Mouse (Mus musculus) forebrain, embryonic 13.5 days (tissue): ENCODE results near the gene Ucp2. TPM values are rescaled to one million over a fixed set of nuclear protein-coding genes. Genes with fewer than 3 reads are reported as not detected.

Experiments
- ATAC-seq: fragments of 200-750 bp; cut with Nextera tagmentation; 2 replicates; pipeline ENCODE4 v1.8.0; 2017
- H3K27ac ChIP-seq: fragments of 300-500 bp; sonication (generic); 2 replicates; pipeline ENCODE4 v1.5.1; 2015; ENCODE audit warnings: inconsistent platforms, mild to moderate bottlenecking, moderate library complexity
- H3K27me3 ChIP-seq: fragments of 300-500 bp; sonication (generic); 2 replicates; pipeline ENCODE4 v1.6.1; 2015; ENCODE audit warnings: mild to moderate bottlenecking, inconsistent platforms
- H3K36me3 ChIP-seq: fragments of 300-500 bp; sonication (generic); 2 replicates; pipeline ENCODE4 v1.6.1; 2015; ENCODE audit warnings: mild to moderate bottlenecking, inconsistent platforms; ENCODE audit not compliant: poor library complexity, severe bottlenecking
- H3K4me1 ChIP-seq: fragments of 300-500 bp; sonication (generic); 2 replicates; pipeline ENCODE4 v1.6.1; 2015; ENCODE audit warnings: inconsistent platforms
- H3K4me2 ChIP-seq: fragments of 300-500 bp; sonication (generic); 2 replicates; pipeline ENCODE4 v1.6.1; 2015; ENCODE audit warnings: inconsistent platforms, mild to moderate bottlenecking, moderate library complexity
- H3K4me3 ChIP-seq: fragments of 300-500 bp; sonication (generic); 2 replicates; pipeline ENCODE4 v1.5.1; 2015; ENCODE audit warnings: mild to moderate bottlenecking, inconsistent platforms
- H3K9ac ChIP-seq: fragments of 300-500 bp; sonication (generic); 2 replicates; pipeline ENCODE4 v1.6.1; 2015; ENCODE audit warnings: mild to moderate bottlenecking, inconsistent platforms
- H3K9me3 ChIP-seq: fragments of 300-500 bp; sonication (generic); replicated peaks from 2 replicates; pipeline ENCODE4 v1.6.1; 2016; ENCODE audit warnings: inconsistent platforms
- WGBS: fragments of 180-500 bp; shearing (Covaris S2); methylation state at CpG from one replicate; pipeline ENCODE4 v1.1.7; 2015; 5-methylcytosine and 5-hydroxymethylcytosine counted together
- polyA plus RNA-seq: library from polyadenylated mRNA; unstranded; fragments of >200 nt; fragmentation: Nextera tagmentation; extraction: Ambion mirVana; gene quantifications from 2 replicates; pipeline ENCODE4 v1.2.1, GENCODE M21; 2015

The Ucp2 gene
- polyA plus RNA-seq, 1 experiment from 2014 or later, result 43.9 TPM

DNA sequence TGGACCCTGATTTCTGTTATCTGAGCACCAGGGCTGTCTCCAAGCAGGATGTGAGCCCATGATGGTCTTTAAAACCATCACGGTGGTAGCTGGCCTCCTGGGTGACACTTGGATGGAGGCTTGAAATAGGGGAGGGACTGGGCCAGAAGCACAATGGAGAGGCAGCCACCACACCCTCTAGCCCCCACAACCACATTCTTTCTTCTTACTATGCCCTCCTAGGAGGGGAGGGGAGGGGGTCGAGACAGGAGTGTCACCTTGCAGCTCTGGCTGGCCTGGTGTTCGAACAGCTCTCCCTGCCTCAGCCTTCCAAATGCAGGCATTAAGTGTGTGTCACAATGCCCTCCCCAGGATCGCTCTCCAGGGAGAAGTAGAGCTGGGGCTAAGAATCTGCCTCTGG is 4.3 kb downstream of the Ucp2 start:
- Histone ChIP-seq H3K4me3 (no peak overlapping the region), H3K9me3 (no peaks in the 10 kb centered on the region), H3K4me1 (peaks cover 33% of the 10 kb centered on the region), H3K27me3 (peaks cover 6% of the 10 kb centered on the region; the same call in 1 of the 2 replicates), H3K27ac (no peak overlapping the region), H3K9ac (no peak overlapping the region), H3K4me2 (no peak overlapping the region), H3K36me3 (peaks cover 4% of the 10 kb centered on the region; the same call in 1 of the 2 replicates)
- WGBS, result 94% methylated on average over 4 of the region's 4 CpGs
- ATAC-seq, result no peak

DNA sequence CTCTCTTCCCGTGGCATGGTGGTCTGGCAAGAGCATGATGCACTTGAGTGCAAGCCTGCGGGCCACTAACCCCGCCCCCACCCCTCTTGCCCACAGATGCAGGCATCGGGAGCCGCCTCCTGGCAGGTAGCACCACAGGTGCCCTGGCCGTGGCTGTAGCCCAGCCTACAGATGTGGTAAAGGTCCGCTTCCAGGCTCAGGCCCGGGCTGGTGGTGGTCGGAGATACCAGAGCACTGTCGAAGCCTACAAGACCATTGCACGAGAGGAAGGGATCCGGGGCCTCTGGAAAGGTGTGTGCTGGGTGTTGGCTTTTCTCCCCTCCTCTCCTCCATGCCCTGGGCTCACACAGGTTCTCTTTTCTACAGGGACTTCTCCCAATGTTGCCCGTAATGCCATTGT is 4.8 kb downstream of the Ucp2 start:
- peaks cover 4% of the 10 kb centered on the region; the same call in 1 of the 2 replicates for H3K36me3 ChIP-seq
- H3K27ac ChIP-seq, result no peak overlapping the region
- peaks cover 27% of the 10 kb centered on the region for H3K4me1 ChIP-seq
- no peak overlapping the region for H3K4me3 ChIP-seq
- no peak overlapping the region for H3K9ac ChIP-seq
- no peaks in the 10 kb centered on the region for H3K9me3 ChIP-seq
- H3K4me2 ChIP-seq, result no peak overlapping the region
- no peak for ATAC-seq
- WGBS, result 93% methylated on average over 13 of the region's 13 CpGs
- H3K27me3 ChIP-seq, result 0 out of 2 replicates have a peak, but pooled peaks cover under 1% of the 10 kb centered on the region

GRCm38 (mm10) chr7:100499465-100499864 is 6.3 kb downstream of the Ucp2 start:
- Histone ChIP-seq H3K4me3 (no peak overlapping the region), H3K27me3 (no peaks in the 10 kb centered on the region)

DNA sequence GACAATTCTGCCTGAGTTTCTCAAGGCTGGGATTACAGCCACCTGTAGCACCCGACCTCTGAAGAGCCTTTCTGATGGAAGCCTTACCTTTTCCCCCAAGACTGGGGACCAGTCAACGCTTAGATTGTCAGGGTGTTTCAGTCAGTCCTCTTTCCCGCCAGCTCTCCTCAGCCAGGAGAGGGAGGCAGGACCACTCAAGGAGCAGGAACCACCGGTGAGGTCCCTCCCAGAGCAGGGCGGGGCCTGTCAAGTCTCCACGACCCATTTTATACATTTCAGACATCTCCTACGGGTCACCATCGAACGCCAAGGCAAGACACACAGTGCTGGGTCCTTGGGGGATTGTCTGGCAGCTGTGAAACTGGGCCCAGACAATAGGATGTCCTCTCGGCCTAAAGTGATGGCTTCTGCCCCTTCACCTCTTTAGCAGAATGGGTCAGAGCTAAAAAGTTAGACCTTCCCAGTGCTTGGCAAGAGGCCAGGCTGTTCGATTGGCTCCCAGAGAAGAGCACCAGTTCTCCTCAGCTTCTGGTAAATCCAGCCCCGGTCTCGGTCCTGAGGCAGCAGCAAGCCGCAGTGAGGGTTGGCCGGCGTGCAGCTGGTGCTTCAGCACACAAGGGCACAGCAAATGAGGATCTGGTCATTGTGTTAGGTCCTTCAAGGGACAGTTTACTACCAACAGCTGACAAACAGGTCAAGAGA is 7.3 kb downstream of the Ucp2 start:
- peaks cover 9% of the 10 kb centered on the region for H3K4me1 ChIP-seq
- peaks cover 4% of the 10 kb centered on the region; the same call in 1 of the 2 replicates for H3K36me3 ChIP-seq
- no peaks in the 10 kb centered on the region for H3K9me3 ChIP-seq
- ATAC-seq, result no peak
- no peaks in the 10 kb centered on the region for H3K27me3 ChIP-seq
- 75% methylated on average over 16 of the region's 16 CpGs for WGBS
- no peak overlapping the region for H3K9ac ChIP-seq
- no peak overlapping the region for H3K4me2 ChIP-seq
- H3K4me3 ChIP-seq, result no peak overlapping the region
- H3K27ac ChIP-seq, result no peak overlapping the region

More at GRCm38 (mm10) chr7:100499465-100499864, 6.3 kb downstream of the Ucp2 start:
- H3K4me2 ChIP-seq, result no peak overlapping the region
- H3K9ac ChIP-seq, result no peak overlapping the region
- peaks cover 12% of the 10 kb centered on the region for H3K4me1 ChIP-seq
- no peak overlapping the region for H3K27ac ChIP-seq
- H3K9me3 ChIP-seq, result no peaks in the 10 kb centered on the region
- ATAC-seq, result no peak
- peaks cover 4% of the 10 kb centered on the region; the same call in 1 of the 2 replicates for H3K36me3 ChIP-seq

- ATAC-seq, result no peak
- H3K4me2 ChIP-seq, result no peak overlapping the region
- H3K27me3 ChIP-seq, result no peaks in the 10 kb centered on the region
- 76% methylated on average over 6 of the region's 6 CpGs for WGBS
- no peak overlapping the region for H3K9ac ChIP-seq
- 0 out of 2 replicates have a peak, but pooled peaks cover under 1% of the 10 kb centered on the region for H3K4me1 ChIP-seq
- H3K9me3 ChIP-seq, result no peaks in the 10 kb centered on the region
- no peak overlapping the region for H3K27ac ChIP-seq
- no peak overlapping the region for H3K4me3 ChIP-seq
- H3K36me3 ChIP-seq, result peaks cover 4% of the 10 kb centered on the region; the same call in 1 of the 2 replicates
Observed at GRCm38 (mm10) chr7:100501027-100501843, 8.1 kb downstream of the Ucp2 start.

GRCm38 (mm10) chr7:100501844-100502373 is 8.8 kb downstream of the Ucp2 start:
- H3K4me3 ChIP-seq, result no peak overlapping the region
- no peaks in the 10 kb centered on the region for H3K9me3 ChIP-seq
- H3K4me1 ChIP-seq, result no peaks in the 10 kb centered on the region
- peaks cover 4% of the 10 kb centered on the region; the same call in 1 of the 2 replicates for H3K36me3 ChIP-seq
- no peaks in the 10 kb centered on the region for H3K27me3 ChIP-seq
- 55% methylated on average over 2 of the region's 2 CpGs for WGBS
- H3K4me2 ChIP-seq, result no peak overlapping the region
- no peak overlapping the region for H3K9ac ChIP-seq
- ATAC-seq, result no peak
- no peak overlapping the region for H3K27ac ChIP-seq

GRCm38 (mm10) chr7:100502374-100502922 is 9.3 kb downstream of the Ucp2 start:
- Histone ChIP-seq H3K27me3 (no peaks in the 10 kb centered on the region), H3K36me3 (peaks cover 4% of the 10 kb centered on the region; the same call in 1 of the 2 replicates), H3K4me1 (no peaks in the 10 kb centered on the region), H3K9me3 (no peaks in the 10 kb centered on the region), H3K4me3 (no peak overlapping the region), H3K27ac (no peak overlapping the region), H3K9ac (no peak overlapping the region), H3K4me2 (no peak overlapping the region)
- 87% methylated on average over 7 of the region's 7 CpGs for WGBS
- no peak for ATAC-seq

- ATAC-seq, result no peak
- WGBS, result 92% methylated on average over 5 of the region's 5 CpGs
- H3K36me3 ChIP-seq, result 0 out of 2 replicates have a peak, but pooled peaks cover 2% of the 10 kb centered on the region
Observed at GRCm38 (mm10) chr7:100503076-100503475, 9.9 kb downstream of the Ucp2 start.

DNA sequence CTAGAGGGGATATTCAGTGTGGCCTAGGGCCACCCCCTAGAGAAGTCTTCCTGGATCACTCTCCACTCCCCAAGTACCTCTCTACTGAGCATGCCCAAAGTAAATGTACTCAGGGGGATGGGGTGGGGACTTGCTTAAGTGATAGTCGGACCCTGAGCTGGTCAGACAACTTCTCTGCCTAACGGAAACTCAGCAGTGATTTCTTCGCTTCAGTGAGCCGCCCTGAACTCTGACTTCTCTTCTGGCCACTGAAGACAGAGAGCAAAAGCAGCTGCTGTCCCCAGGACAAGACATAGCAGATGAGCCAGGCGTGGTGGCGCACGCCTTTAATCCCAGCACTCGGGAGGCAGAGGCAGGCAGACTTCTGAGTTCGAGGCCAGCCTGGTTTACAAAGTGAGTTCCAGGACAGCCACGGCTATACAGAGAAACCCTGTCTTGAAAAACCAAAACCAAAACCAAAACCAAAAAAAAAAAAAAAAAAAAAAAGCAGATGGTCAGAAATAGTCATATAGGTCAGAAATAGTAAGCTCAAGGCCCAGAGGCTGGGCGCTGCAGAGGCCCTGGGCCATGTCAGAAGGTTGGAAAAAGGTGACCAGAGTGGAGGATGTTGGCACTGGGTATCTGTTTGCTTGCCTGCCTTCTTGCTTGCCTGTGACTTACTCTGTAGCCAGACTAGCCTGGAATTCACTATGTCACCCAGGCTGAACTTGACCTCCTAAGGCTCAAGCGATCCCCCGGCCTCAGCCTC is 11.8 kb downstream of the Ucp2 start:
- H3K4me1 ChIP-seq, result no peaks in the 10 kb centered on the region
- ATAC-seq, result no peak
- WGBS, result 86% methylated on average over 13 of the region's 13 CpGs
- H3K9me3 ChIP-seq, result no peaks in the 10 kb centered on the region
- H3K4me3 ChIP-seq, result no peak overlapping the region
- H3K36me3 ChIP-seq, result no peaks in the 10 kb centered on the region
- H3K27ac ChIP-seq, result no peak overlapping the region
- H3K27me3 ChIP-seq, result no peaks in the 10 kb centered on the region
- H3K9ac ChIP-seq, result no peak overlapping the region
- H3K4me2 ChIP-seq, result no peak overlapping the region

More at GRCm38 (mm10) chr7:100503076-100503475, 9.9 kb downstream of the Ucp2 start:
- no peak overlapping the region for H3K9ac ChIP-seq
- H3K27ac ChIP-seq, result no peak overlapping the region
- H3K27me3 ChIP-seq, result no peaks in the 10 kb centered on the region
- H3K4me2 ChIP-seq, result no peak overlapping the region
- no peak overlapping the region for H3K4me3 ChIP-seq
- no peaks in the 10 kb centered on the region for H3K4me1 ChIP-seq
- no peaks in the 10 kb centered on the region for H3K9me3 ChIP-seq

- no peak for ATAC-seq
- H3K27ac ChIP-seq, result no peak overlapping the region
- 71% methylated on average over 4 of the region's 4 CpGs for WGBS
Observed at GRCm38 (mm10) chr7:100506494-100506893, 13.4 kb downstream of the Ucp2 start.

DNA sequence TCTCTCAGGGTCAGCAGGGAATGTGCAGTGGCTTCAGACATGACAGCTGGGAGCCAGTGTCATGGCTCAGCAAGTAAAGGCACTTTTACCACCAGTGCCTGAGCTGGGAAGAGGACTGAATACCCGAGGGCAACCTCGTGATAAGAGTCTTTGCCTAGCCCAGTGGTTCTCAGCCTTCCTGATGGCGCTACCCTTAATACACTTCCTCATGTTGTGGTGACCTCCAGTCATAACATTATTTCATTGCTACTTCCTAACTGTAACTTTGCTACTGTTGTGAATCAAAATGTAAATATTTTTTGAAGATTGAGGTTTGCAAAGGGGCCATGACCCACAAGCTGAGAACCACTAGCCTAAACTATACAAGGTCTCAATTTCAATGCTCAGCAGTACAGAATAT is 15.5 kb downstream of the Ucp2 start:
- no peaks in the 10 kb centered on the region for H3K36me3 ChIP-seq
- no peak overlapping the region for H3K4me3 ChIP-seq
- H3K4me1 ChIP-seq, result no peaks in the 10 kb centered on the region
- no peak overlapping the region for H3K4me2 ChIP-seq
- no peak overlapping the region for H3K27ac ChIP-seq
- no peak for ATAC-seq
- no peak overlapping the region for H3K9ac ChIP-seq
- H3K9me3 ChIP-seq, result no peaks in the 10 kb centered on the region
- no peaks in the 10 kb centered on the region for H3K27me3 ChIP-seq
- 85% methylated on average over 3 of the region's 3 CpGs for WGBS

More at GRCm38 (mm10) chr7:100506494-100506893, 13.4 kb downstream of the Ucp2 start:
- Histone ChIP-seq H3K27me3 (no peaks in the 10 kb centered on the region), H3K4me1 (no peaks in the 10 kb centered on the region), H3K36me3 (no peaks in the 10 kb centered on the region), H3K9ac (no peak overlapping the region), H3K4me2 (no peak overlapping the region), H3K4me3 (no peak overlapping the region), H3K9me3 (no peaks in the 10 kb centered on the region)
